Mouse (Mus musculus) liver, embryonic 14.5 days (tissue): ENCODE measurements at regions not wholly inside any gene's neighbourhood (a gene's known extent, or its start where the extent isn't known, plus 50 kb on each side); places are given as distances from the start of the nearest gene placed in this dataset.

Experiments
- ATAC-seq: fragments of 200-750 bp; cut with Nextera tagmentation; 2 replicates; pipeline ENCODE4 v1.8.0; 2017; ENCODE audit warnings: moderate number of reproducible peaks, mild to moderate bottlenecking, moderate library complexity; ENCODE audit not compliant: insufficient read depth
- DNase-seq, 3 experiments: peaks; one replicate each; pipeline ENCODE4 v3.0.0-alpha.2; 2012 to 2013; ENCODE audit warnings: low read depth in 3 of 3, low spot score in 3 of 3
- H3K27ac ChIP-seq: fragments of 300-500 bp; sonication (generic); 2 replicates; pipeline ENCODE4 v1.5.1; 2014; ENCODE audit warnings: moderate library complexity, mild to moderate bottlenecking, control low read depth, inconsistent platforms
- H3K27me3 ChIP-seq: fragments of 300-500 bp; sonication (generic); 2 replicates; pipeline ENCODE4 v1.6.1; 2014; ENCODE audit warnings: mild to moderate bottlenecking, low read length, moderate library complexity; ENCODE audit not compliant: control insufficient read depth, insufficient read depth
- H3K36me3 ChIP-seq: fragments of 300-500 bp; sonication (generic); replicated peaks from 2 replicates; pipeline ENCODE4 v1.6.1; 2014; ENCODE audit warnings: low read depth; ENCODE audit not compliant: control insufficient read depth, insufficient read depth
- H3K4me1 ChIP-seq, 2 experiments: fragments of 200-500 bp in 1 of 2; fragments of 300-500 bp in 1 of 2; sonication (generic) in 1 of 2; replicated peaks; 2 replicates each; pipeline ENCODE4 v1.6.1; 2012 to 2014; ENCODE audit warnings: antibody characterized with exemption in 1 of 2, inconsistent platforms in 1 of 2, low read length in 1 of 2; ENCODE audit not compliant: control insufficient read depth in 2 of 2, insufficient read depth in 2 of 2
- H3K4me2 ChIP-seq: fragments of 300-500 bp; sonication (generic); 2 replicates; pipeline ENCODE4 v1.6.1; 2014; ENCODE audit warnings: low read depth, mild to moderate bottlenecking, control low read depth, moderate library complexity
- H3K4me3 ChIP-seq, 2 experiments: fragments of 200-500 bp in 1 of 2; fragments of 300-500 bp in 1 of 2; sonication (generic) in 1 of 2; 2 replicates each; pipeline ENCODE4 v1.5.1; 2012 to 2014; ENCODE audit warnings: low read depth in 2 of 2, low read length in 2 of 2, mild to moderate bottlenecking in 2 of 2, control low read depth in 1 of 2, inconsistent platforms in 1 of 2, moderate library complexity in 1 of 2; ENCODE audit not compliant: insufficient read depth in 1 of 2
- H3K9ac ChIP-seq: fragments of 300-500 bp; sonication (generic); replicated peaks from 2 replicates; pipeline ENCODE4 v1.6.1; 2014; ENCODE audit warnings: mild to moderate bottlenecking, control low read depth, moderate library complexity
- H3K9me3 ChIP-seq: fragments of 300-500 bp; sonication (generic); 2 replicates; pipeline ENCODE4 v1.6.1; 2016; ENCODE audit warnings: low read length, mixed read lengths; ENCODE audit not compliant: control insufficient read depth
- CTCF ChIP-seq: IDR thresholded peaks from 2 replicates; pipeline ENCODE4 v1.5.1; 2016; ENCODE audit warnings: antibody characterized with exemption, low read depth, control low read depth
- EP300 ChIP-seq: IDR thresholded peaks from 2 replicates; pipeline ENCODE4 v1.6.1; 2016; ENCODE audit warnings: antibody characterized with exemption, low read depth
- WGBS: fragments of 180-500 bp; shearing (Covaris S2); extraction: QIAGEN DNeasy Blood & Tissue Kit; methylation state at CpG from one replicate; pipeline ENCODE4 v1.1.7; 2014; ENCODE audit not compliant: insufficient replicate concordance; 5-methylcytosine and 5-hydroxymethylcytosine counted together

- Histone ChIP-seq H3K9me3 (no peaks in the 10 kb centered on the region), H3K4me2 (no peak overlapping the region), H3K4me1 (no peaks in the 10 kb centered on the region), H3K9ac (no peak overlapping the region), H3K36me3 (no peaks in the 10 kb centered on the region), H3K4me3 (no peak overlapping the region), H3K27me3 (no peaks in the 10 kb centered on the region), H3K27ac (no peak overlapping the region)
- ATAC-seq (no peak), DNase-seq (no peak)
- 21% methylated on average over 1 of the region's 1 CpGs for WGBS
- TF ChIP-seq CTCF (no peak), EP300 (no peak)
Measured at GRCm38 (mm10) chr10:126429502-126429901, 463.5 kb downstream of the Lrig3 start.

GRCm38 (mm10) chr10:126422066-126422465 lies 456.1 kb downstream of the Lrig3 start:
- 49% methylated on average over 6 of the region's 6 CpGs for WGBS
- Histone ChIP-seq H3K4me2 (no peak overlapping the region), H3K27me3 (no peaks in the 10 kb centered on the region), H3K4me3 (no peak overlapping the region), H3K9me3 (no peaks in the 10 kb centered on the region), H3K36me3 (no peaks in the 10 kb centered on the region), H3K4me1 (no peaks in the 10 kb centered on the region), H3K9ac (no peak overlapping the region), H3K27ac (no peak overlapping the region)
- DNase-seq (no peak), ATAC-seq (no peak)
- TF ChIP-seq EP300 (no peak), CTCF (no peak)

- H3K9ac ChIP-seq, result no peak overlapping the region
- H3K36me3 ChIP-seq, result no peaks in the 10 kb centered on the region
- no peak overlapping the region for H3K4me3 ChIP-seq
- ATAC-seq (no peak), DNase-seq (no peak)
- WGBS, result 72% methylated on average over 7 of the region's 7 CpGs
- no peak for TF ChIP-seq EP300
- TF ChIP-seq CTCF, result no peak
- H3K27me3 ChIP-seq, result no peaks in the 10 kb centered on the region
- no peaks in the 10 kb centered on the region for H3K9me3 ChIP-seq
- H3K4me2 ChIP-seq, result no peak overlapping the region
- H3K27ac ChIP-seq, result no peak overlapping the region
- H3K4me1 ChIP-seq, result no peaks in the 10 kb centered on the region
Measured at GRCm38 (mm10) chr10:126413786-126414185, 447.8 kb downstream of the Lrig3 start.

- H3K4me3 ChIP-seq, result no peak overlapping the region
- H3K9me3 ChIP-seq, result no peaks in the 10 kb centered on the region
- H3K9ac ChIP-seq, result no peak overlapping the region
- 69% methylated on average over 2 of the region's 3 CpGs for WGBS
- H3K36me3 ChIP-seq, result no peaks in the 10 kb centered on the region
- H3K27me3 ChIP-seq, result no peaks in the 10 kb centered on the region
- no peak overlapping the region for H3K27ac ChIP-seq
- TF ChIP-seq EP300 (no peak), CTCF (no peak)
- no peak for ATAC-seq
- no peak for DNase-seq
- no peaks in the 10 kb centered on the region for H3K4me1 ChIP-seq
- no peak overlapping the region for H3K4me2 ChIP-seq
Measured at GRCm38 (mm10) chr10:126392235-126392634, 426.3 kb downstream of the Lrig3 start.

- Histone ChIP-seq H3K4me1 (no peaks in the 10 kb centered on the region), H3K4me3 (no peak overlapping the region), H3K27ac (no peak overlapping the region), H3K36me3 (no peaks in the 10 kb centered on the region), H3K27me3 (no peaks in the 10 kb centered on the region), H3K9me3 (no peaks in the 10 kb centered on the region), H3K4me2 (no peak overlapping the region), H3K9ac (no peak overlapping the region)
- ATAC-seq (no peak), DNase-seq (no peak)
- TF ChIP-seq CTCF, result no peak
- TF ChIP-seq EP300, result no peak
- WGBS, result 69% methylated on average over 6 of the region's 6 CpGs
Measured at GRCm38 (mm10) chr10:126391770-126392169, 425.8 kb downstream of the Lrig3 start.
